Mouse (Mus musculus): ENCODE data around the gene Ptgir.

Gene Ptgir

GRCm38 (mm10) chr7:16906281-16906680 is at the start of gene Ptgir:
Gene Ptgir, plus strand, starts transcription at chr7:16906490.
- DNase-seq (ENCODE audit: inconsistent age in 2 of 2, low spot score in 1 of 2): peak in 1 of 2 experiments; percentile 55

GRCm38 (mm10) chr7:16858336-16858735 is 48.0 kb upstream of the Ptgir start:
- DNase-seq (ENCODE audit: inconsistent age in 2 of 2, low spot score in 1 of 2): peak in 1 of 2 experiments; percentile 71

GRCm38 (mm10) chr7:16859902-16860651 is 46.2 kb upstream of the Ptgir start:
- DNase-seq (ENCODE audit: inconsistent age in 2 of 2, low spot score in 1 of 2): peak in 1 of 2 experiments; percentile 82

- DNase-seq (ENCODE audit: inconsistent age in 2 of 2, low spot score in 1 of 2): no peak
Measured at GRCm38 (mm10) chr7:16867488-16867887, 38.8 kb upstream of the Ptgir start.

GRCm38 (mm10) chr7:16869497-16869896 is 36.8 kb upstream of the Ptgir start:
- peak; percentile 64 to 68 for DNase-seq (ENCODE audit: inconsistent age in 2 of 2, low spot score in 1 of 2)

- DNase-seq (ENCODE audit: inconsistent age in 2 of 2, low spot score in 1 of 2): no peak
Measured at GRCm38 (mm10) chr7:16871600-16871999, 34.7 kb upstream of the Ptgir start.

- no peak for DNase-seq (ENCODE audit: inconsistent age in 2 of 2, low spot score in 1 of 2)
Measured at GRCm38 (mm10) chr7:16872478-16872877, 33.8 kb upstream of the Ptgir start.

- DNase-seq (ENCODE audit: inconsistent age in 2 of 2, low spot score in 1 of 2): no peak
Measured at GRCm38 (mm10) chr7:16873392-16873791, 32.9 kb upstream of the Ptgir start.

- peak; percentile 83 to 92 for DNase-seq (ENCODE audit: inconsistent age in 2 of 2, low spot score in 1 of 2)
Measured at GRCm38 (mm10) chr7:16874190-16874589, 32.1 kb upstream of the Ptgir start.

- peak; percentile 100 for DNase-seq (ENCODE audit: inconsistent age in 2 of 2, low spot score in 1 of 2)
Measured at GRCm38 (mm10) chr7:16874756-16875309, 31.5 kb upstream of the Ptgir start.

GRCm38 (mm10) chr7:16875310-16875325 is 31.2 kb upstream of the Ptgir start, which contains the start of gene Dact3:
Gene Dact3, plus strand, starts transcription at chr7:16875317.
- no peak for DNase-seq (ENCODE audit: inconsistent age in 2 of 2, low spot score in 1 of 2)

GRCm38 (mm10) chr7:16875326-16875725 is 31.0 kb upstream of the Ptgir start:
- no peak for DNase-seq (ENCODE audit: inconsistent age in 2 of 2, low spot score in 1 of 2)

- DNase-seq (ENCODE audit: inconsistent age in 2 of 2, low spot score in 1 of 2): peak in 1 of 2 experiments; percentile 37
Measured at GRCm38 (mm10) chr7:16876006-16876405, 30.3 kb upstream of the Ptgir start.

GRCm38 (mm10) chr7:16876608-16877007 is 29.7 kb upstream of the Ptgir start:
- DNase-seq (ENCODE audit: inconsistent age in 2 of 2, low spot score in 1 of 2): peak; percentile 45 to 54

GRCm38 (mm10) chr7:16877717-16878116 is 28.6 kb upstream of the Ptgir start:
- no peak for DNase-seq (ENCODE audit: inconsistent age in 2 of 2, low spot score in 1 of 2)

- no peak for DNase-seq (ENCODE audit: inconsistent age in 2 of 2, low spot score in 1 of 2)
Measured at GRCm38 (mm10) chr7:16879796-16880547, 26.3 kb upstream of the Ptgir start.

GRCm38 (mm10) chr7:16880615-16881014 is 25.7 kb upstream of the Ptgir start:
- DNase-seq (ENCODE audit: inconsistent age in 2 of 2, low spot score in 1 of 2): no peak

- no peak for DNase-seq (ENCODE audit: inconsistent age in 2 of 2, low spot score in 1 of 2)
Measured at GRCm38 (mm10) chr7:16883162-16883561, 23.1 kb upstream of the Ptgir start.

GRCm38 (mm10) chr7:16884334-16884733 is 22.0 kb upstream of the Ptgir start:
- DNase-seq (ENCODE audit: inconsistent age in 2 of 2, low spot score in 1 of 2): no peak

- no peak for DNase-seq (ENCODE audit: inconsistent age in 2 of 2, low spot score in 1 of 2)
Measured at GRCm38 (mm10) chr7:16885271-16885776, 21.0 kb upstream of the Ptgir start.

GRCm38 (mm10) chr7:16885905-16886304 is 20.4 kb upstream of the Ptgir start:
- no peak for DNase-seq (ENCODE audit: inconsistent age in 2 of 2, low spot score in 1 of 2)

- no peak for DNase-seq (ENCODE audit: inconsistent age in 2 of 2, low spot score in 1 of 2)
Measured at GRCm38 (mm10) chr7:16890536-16890935, 15.8 kb upstream of the Ptgir start.
